Mouse (Mus musculus): Measurements from ENCODE around the gene Mrpl11. TPM values are rescaled to one million over a fixed set of nuclear protein-coding genes. Genes with fewer than 3 reads are reported as not detected.
"Not testable (repeated sequence)": the region's sequence is repeated elsewhere in the genome, so short reads cannot be mapped to it uniquely, and the experiment has no call there.

Gene Mrpl11
- polyA plus RNA-seq, 1 experiment from 2014 or later: 135 TPM

GRCm38 (mm10) chr19:4943253-4943588, 18.7 kb upstream of the Mrpl11 start:
- ATAC-seq: peak; percentile 75
- H3K4me2 ChIP-seq: peak overlapping the region; percentile 86
- H3K4me3 ChIP-seq: peak overlapping the region; percentile 60
- peak overlapping the region; percentile 70 for H3K9ac ChIP-seq
- peaks cover 16% of the 10 kb centered on the region for H3K4me1 ChIP-seq
- H3K27ac ChIP-seq: no peak overlapping the region; the same call in 1 of the 2 replicates
- no peaks in the 10 kb centered on the region for H3K9me3 ChIP-seq (replicated peaks)
- peaks cover 21% of the 10 kb centered on the region for H3K27me3 ChIP-seq
- WGBS: 8% methylated on average over 13 of the region's 13 CpGs
- no peaks in the 10 kb centered on the region for H3K36me3 ChIP-seq (ENCODE audit: poor library complexity, severe bottlenecking)

GRCm38 (mm10) chr19:4945540-4945939, 16.4 kb upstream of the Mrpl11 start:
- Histone ChIP-seq H3K27ac (no peak overlapping the region), H3K4me3 (no peak overlapping the region), H3K4me1 (peaks cover 16% of the 10 kb centered on the region), H3K9me3 (replicated peaks) (no peaks in the 10 kb centered on the region), H3K9ac (no peak overlapping the region), H3K4me2 (no peak overlapping the region), H3K36me3 (ENCODE audit: poor library complexity, severe bottlenecking) (no peaks in the 10 kb centered on the region), H3K27me3 (peaks cover 14% of the 10 kb centered on the region)
- ATAC-seq: no peak
- 39% methylated on average over 6 of the region's 6 CpGs for WGBS

GRCm38 (mm10) chr19:4948641-4949040, 13.3 kb upstream of the Mrpl11 start:
- not testable (repeated sequence) for ATAC-seq; H3K4me1 ChIP-seq; H3K27me3 ChIP-seq; H3K4me2 ChIP-seq; H3K27ac ChIP-seq; H3K36me3 ChIP-seq (ENCODE audit: poor library complexity, severe bottlenecking); H3K9me3 ChIP-seq (replicated peaks); H3K4me3 ChIP-seq; H3K9ac ChIP-seq
- 80% methylated on average over 9 of the region's 9 CpGs for WGBS

- Histone ChIP-seq H3K9me3 (replicated peaks) (no peaks in the 10 kb centered on the region), H3K9ac (no peak overlapping the region), H3K36me3 (ENCODE audit: poor library complexity, severe bottlenecking) (peaks cover 38% of the 10 kb centered on the region), H3K4me3 (no peak overlapping the region), H3K27ac (no peak overlapping the region), H3K4me1 (peaks cover under 1% of the 10 kb centered on the region; the same call in 1 of the 2 replicates), H3K4me2 (no peak overlapping the region), H3K27me3 (no peaks in the 10 kb centered on the region)
- ATAC-seq: no peak
- 98% methylated on average over 2 of the region's 2 CpGs for whole genome bisulfite sequencing
These were observed 6.3 kb downstream of the Mrpl11 start for GRCm38 (mm10) chr19:4968236-4968635.

- no peak for ATAC-seq
These were observed 19.8 kb downstream of the Mrpl11 start for GRCm38 (mm10) chr19:4981767-4982166.

GRCm38 (mm10) chr19:4989013-4989412, 27.1 kb downstream of the Mrpl11 start:
- H3K4me1 ChIP-seq: peaks cover 35% of the 10 kb centered on the region
- H3K9ac ChIP-seq: peak overlapping the region; percentile 70
- no peaks in the 10 kb centered on the region for H3K9me3 ChIP-seq (replicated peaks)
- no peak overlapping the region for H3K27ac ChIP-seq
- H3K4me2 ChIP-seq: peak overlapping the region; percentile 69
- no peak for ATAC-seq
- peaks cover 96% of the 10 kb centered on the region for H3K27me3 ChIP-seq
- 3% methylated on average over 13 of the region's 13 CpGs for WGBS
- no peaks in the 10 kb centered on the region for H3K36me3 ChIP-seq (ENCODE audit: poor library complexity, severe bottlenecking)
- peak overlapping the region; percentile 46 for H3K4me3 ChIP-seq

More at GRCm38 (mm10) chr19:4981767-4982166, 19.8 kb downstream of the Mrpl11 start:
- no peaks in the 10 kb centered on the region for H3K4me1 ChIP-seq
- no peaks in the 10 kb centered on the region for H3K36me3 ChIP-seq (ENCODE audit: poor library complexity, severe bottlenecking)
- no peak overlapping the region for H3K9ac ChIP-seq
- H3K27ac ChIP-seq: no peak overlapping the region
- peaks cover 41% of the 10 kb centered on the region for H3K27me3 ChIP-seq
- H3K9me3 ChIP-seq (replicated peaks): no peaks in the 10 kb centered on the region
- no peak overlapping the region for H3K4me3 ChIP-seq
- no peak overlapping the region for H3K4me2 ChIP-seq

- Histone ChIP-seq H3K27me3 (peaks cover 94% of the 10 kb centered on the region), H3K4me3 (peak overlapping the region; percentile 46), H3K9ac (peak overlapping the region; percentile 70), H3K4me2 (peak overlapping the region; percentile 69), H3K27ac (peak overlapping the region; percentile 31; the same call in 1 of the 2 replicates), H3K9me3 (replicated peaks) (no peaks in the 10 kb centered on the region), H3K4me1 (peaks cover 35% of the 10 kb centered on the region), H3K36me3 (ENCODE audit: poor library complexity, severe bottlenecking) (no peaks in the 10 kb centered on the region)
- WGBS: 16% methylated on average over 45 of the region's 47 CpGs
- ATAC-seq: peak; percentile 85
These were observed 27.7 kb downstream of the Mrpl11 start for GRCm38 (mm10) chr19:4989434-4990255.

- H3K9ac ChIP-seq: peak within 1 kb of the TSS; percentile 70
- H3K27ac ChIP-seq: peak within 1 kb of the TSS; percentile 31
- peaks cover 93% of the 10 kb centered on the region for H3K27me3 ChIP-seq
- no peak for ATAC-seq
- H3K4me1 ChIP-seq: peaks cover 35% of the 10 kb centered on the region
- WGBS: 17% methylated on average over 4 of the region's 4 CpGs
- H3K4me2 ChIP-seq: peak within 1 kb of the TSS; percentile 69
- H3K4me3 ChIP-seq: peak within 1 kb of the TSS; percentile 46
- H3K36me3 ChIP-seq (ENCODE audit: poor library complexity, severe bottlenecking): no peaks in the 10 kb centered on the region
- H3K9me3 ChIP-seq (replicated peaks): no peaks in the 10 kb centered on the region
These were observed 28.3 kb downstream of the Mrpl11 start, which contains the start of gene Npas4 for GRCm38 (mm10) chr19:4990256-4990625. Gene Npas4 (minus strand): TSS chr19:4990316.

- peak overlapping the region; percentile 69 for H3K4me2 ChIP-seq
- H3K4me3 ChIP-seq: peak overlapping the region; percentile 46
- ATAC-seq: peak; percentile 31; the same call in 1 of the 2 replicates
- no peaks in the 10 kb centered on the region for H3K36me3 ChIP-seq (ENCODE audit: poor library complexity, severe bottlenecking)
- H3K27ac ChIP-seq: peak overlapping the region; percentile 19; the same call in 1 of the 2 replicates
- H3K27me3 ChIP-seq: peaks cover 88% of the 10 kb centered on the region
- peak overlapping the region; percentile 43 for H3K9ac ChIP-seq
- WGBS: 2% methylated on average over 21 of the region's 22 CpGs
- H3K4me1 ChIP-seq: peaks cover 35% of the 10 kb centered on the region
- no peaks in the 10 kb centered on the region for H3K9me3 ChIP-seq (replicated peaks)
These were observed 28.8 kb downstream of the Mrpl11 start for GRCm38 (mm10) chr19:4990716-4991115.

GRCm38 (mm10) chr19:4992371-4992770, 30.4 kb downstream of the Mrpl11 start:
- peaks cover 79% of the 10 kb centered on the region for H3K27me3 ChIP-seq

GRCm38 (mm10) chr19:4992904-4993303, 31.0 kb downstream of the Mrpl11 start:
- H3K9me3 ChIP-seq (replicated peaks): no peaks in the 10 kb centered on the region
- 7% methylated on average over 9 of the region's 9 CpGs for WGBS
- H3K27ac ChIP-seq: no peak overlapping the region
- peaks cover 74% of the 10 kb centered on the region for H3K27me3 ChIP-seq
- ATAC-seq: no peak
- H3K36me3 ChIP-seq (ENCODE audit: poor library complexity, severe bottlenecking): no peaks in the 10 kb centered on the region
- peaks cover 35% of the 10 kb centered on the region for H3K4me1 ChIP-seq
- 0 out of 2 replicates have a peak overlapping the region, but pooled peaks have one; percentile 7 for H3K4me2 ChIP-seq
- no peak overlapping the region for H3K4me3 ChIP-seq
- H3K9ac ChIP-seq: no peak overlapping the region

More at GRCm38 (mm10) chr19:4992371-4992770, 30.4 kb downstream of the Mrpl11 start:
- peaks cover 35% of the 10 kb centered on the region for H3K4me1 ChIP-seq
- H3K27ac ChIP-seq: no peak overlapping the region
- 19% methylated on average over 8 of the region's 8 CpGs for WGBS
- no peaks in the 10 kb centered on the region for H3K9me3 ChIP-seq (replicated peaks)
- no peak overlapping the region for H3K4me2 ChIP-seq
- H3K4me3 ChIP-seq: no peak overlapping the region
- no peak for ATAC-seq
- H3K9ac ChIP-seq: no peak overlapping the region
- H3K36me3 ChIP-seq (ENCODE audit: poor library complexity, severe bottlenecking): no peaks in the 10 kb centered on the region

GRCm38 (mm10) chr19:4994043-4994442, 32.1 kb downstream of the Mrpl11 start:
- Histone ChIP-seq H3K4me3 (no peak overlapping the region), H3K27ac (peak overlapping the region; percentile 40; the same call in 1 of the 2 replicates), H3K4me1 (peaks cover 31% of the 10 kb centered on the region), H3K36me3 (ENCODE audit: poor library complexity, severe bottlenecking) (no peaks in the 10 kb centered on the region), H3K4me2 (no peak overlapping the region), H3K9me3 (replicated peaks) (no peaks in the 10 kb centered on the region), H3K27me3 (peaks cover 67% of the 10 kb centered on the region), H3K9ac (no peak overlapping the region)
- WGBS: 50% methylated on average over 5 of the region's 5 CpGs
- ATAC-seq: no peak
